Mouse (Mus musculus) CD4-positive, CD25-positive, alpha-beta regulatory T cell (primary cell): ENCODE results near the gene Haao. TPM values are rescaled to one million over a fixed set of nuclear protein-coding genes. Genes with fewer than 3 reads are reported as not detected.

Source experiments
- polyA plus RNA-seq: library from polyadenylated mRNA; unstranded; fragments of 100-300 nt; shearing (Covaris generic); gene quantifications from one replicate; pipeline ENCODE4 v1.2.1, GENCODE M21; 2017

Haao gene
- polyA plus RNA-seq, result 1.3 TPM

DNA sequence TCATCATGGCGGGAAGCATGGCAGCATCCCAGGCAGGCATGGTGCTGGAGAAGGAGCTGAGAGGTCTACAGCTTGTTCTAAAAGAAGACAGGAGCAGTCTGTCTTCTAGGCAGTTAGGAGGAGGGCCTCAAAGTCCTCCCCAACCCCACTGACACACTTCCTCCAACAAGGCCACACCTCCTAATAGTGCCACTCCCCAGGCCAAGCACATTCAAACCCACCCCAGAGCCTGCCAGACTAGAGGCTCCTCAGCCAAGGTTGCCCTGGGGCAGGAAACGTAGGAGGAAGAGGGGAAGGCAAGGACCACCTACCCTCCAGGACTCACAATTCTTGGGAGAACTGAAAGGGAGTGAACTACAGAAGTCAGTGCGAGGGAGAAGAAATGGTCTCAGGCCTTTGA is at the start of gene Haao:
Gene Haao, minus strand, starts transcription at position 149 of the 400 bp plus-strand sequence.

Other genes with a start within 250 kb of the Haao start
- 0.08 TPM for gene Kcng3, start 216.1 kb downstream of the Haao start, polyA plus RNA-seq
- 90.4 TPM for gene Mta3, start 141.8 kb downstream of the Haao start, polyA plus RNA-seq